Mouse (Mus musculus) lung, embryonic 16.5 days (tissue): ENCODE measurements at regions not wholly inside any gene's neighbourhood (a gene's known extent, or its start where the extent isn't known, plus 50 kb on each side); places are given as distances from the start of the nearest gene placed in this dataset.

Source experiments
- ATAC-seq: fragments of 200-750 bp; cut with Nextera tagmentation; 2 replicates; pipeline ENCODE4 v1.8.0; 2017; ENCODE audit warnings: low read depth, mild to moderate bottlenecking, moderate library complexity
- H3K27ac ChIP-seq: fragments of 300-500 bp; sonication (generic); 2 replicates; pipeline ENCODE4 v1.5.1; 2014; ENCODE audit warnings: mild to moderate bottlenecking, control low read depth, low read length
- H3K27me3 ChIP-seq: fragments of 300-500 bp; sonication (generic); 2 replicates; pipeline ENCODE4 v1.6.1; 2014; ENCODE audit warnings: low read depth, low read length, mixed read lengths; ENCODE audit not compliant: control insufficient read depth, insufficient read depth
- H3K36me3 ChIP-seq: fragments of 300-500 bp; sonication (generic); 2 replicates; pipeline ENCODE4 v1.6.1; 2014; ENCODE audit warnings: low read length; ENCODE audit not compliant: control insufficient read depth, insufficient read depth
- H3K4me1 ChIP-seq: fragments of 300-500 bp; sonication (generic); replicated peaks from 2 replicates; pipeline ENCODE4 v1.6.1; 2014; ENCODE audit warnings: low read length, mixed read lengths; ENCODE audit not compliant: control insufficient read depth, insufficient read depth
- H3K4me2 ChIP-seq: fragments of 300-500 bp; sonication (generic); 2 replicates; pipeline ENCODE4 v1.6.1; 2014; ENCODE audit warnings: low read depth, low read length, control low read depth
- H3K4me3 ChIP-seq: fragments of 300-500 bp; sonication (generic); 2 replicates; pipeline ENCODE4 v1.5.1; 2014; ENCODE audit warnings: mild to moderate bottlenecking, low read length, control low read depth
- H3K9ac ChIP-seq: fragments of 300-500 bp; sonication (generic); 2 replicates; pipeline ENCODE4 v1.6.1; 2014; ENCODE audit warnings: low read length, control low read depth
- H3K9me3 ChIP-seq: fragments of 300-500 bp; sonication (generic); 2 replicates; pipeline ENCODE4 v1.6.1; 2016; ENCODE audit warnings: low read length; ENCODE audit not compliant: control insufficient read depth
- WGBS: fragments of 180-500 bp; shearing (Covaris S2); extraction: QIAGEN DNeasy Blood & Tissue Kit; methylation state at CpG from one replicate; pipeline ENCODE4 v1.1.7; 2014; 5-methylcytosine and 5-hydroxymethylcytosine counted together

- no peak for ATAC-seq
- H3K27me3 ChIP-seq, result no peaks in the 10 kb centered on the region
- 75% methylated on average over 4 of the region's 4 CpGs for WGBS
- no peak overlapping the region for H3K9ac ChIP-seq
- H3K4me2 ChIP-seq, result no peak overlapping the region
- H3K27ac ChIP-seq, result no peak overlapping the region
- H3K36me3 ChIP-seq, result no peaks in the 10 kb centered on the region
- H3K9me3 ChIP-seq, result no peaks in the 10 kb centered on the region
- no peaks in the 10 kb centered on the region for H3K4me1 ChIP-seq
- no peak overlapping the region for H3K4me3 ChIP-seq
Measured at GRCm38 (mm10) chr11:52703391-52703790, 61.0 kb upstream of the Fstl4 start.
